Mouse (Mus musculus): ENCODE results near the gene Leprot. TPM values are rescaled to one million over a fixed set of nuclear protein-coding genes. Genes with fewer than 3 reads are reported as not detected.

Leprot gene
- 98.1 and 98.2 TPM in 2 replicates for polyA plus RNA-seq (2014; fragmentation: Nextera tagmentation; extraction: Ambion mirVana)

GRCm38 (mm10) chr4:101647196-101647905, at the start of gene Leprot:
Gene Leprot (plus strand): TSS chr4:101647718.
- H3K27ac ChIP-seq (replicated peaks; ENCODE audit: low read depth, low read length) = peak within 1 kb of the TSS; percentile 96
- ATAC-seq (ENCODE audit: low read depth) (peak; percentile 99), DNase-seq (ENCODE audit: low spot score) (peak; percentile 99)
- peak within 1 kb of the TSS; percentile 66 for H3K4me2 ChIP-seq (ENCODE audit: low read depth, low read length)
- peaks cover 14% of the 10 kb centered on the region for H3K4me1 ChIP-seq (ENCODE audit: control insufficient read depth, insufficient read depth, low read length)
- no peaks in the 10 kb centered on the region for H3K27me3 ChIP-seq (replicated peaks; ENCODE audit: control insufficient read depth, insufficient read depth, low read length)
- peak within 1 kb of the TSS; percentile 72 for H3K4me3 ChIP-seq (ENCODE audit: low read depth, low read length)
- H3K9ac ChIP-seq (ENCODE audit: low read depth, low read length) = peak within 1 kb of the TSS; percentile 95
- WGBS = 0% methylated on average over 23 of the region's 39 CpGs
- no peaks in the 10 kb centered on the region for H3K36me3 ChIP-seq (ENCODE audit: control insufficient read depth, insufficient read depth, low read length)
- H3K9me3 ChIP-seq (ENCODE audit: control insufficient read depth, low read length) = no peaks in the 10 kb centered on the region

DNA sequence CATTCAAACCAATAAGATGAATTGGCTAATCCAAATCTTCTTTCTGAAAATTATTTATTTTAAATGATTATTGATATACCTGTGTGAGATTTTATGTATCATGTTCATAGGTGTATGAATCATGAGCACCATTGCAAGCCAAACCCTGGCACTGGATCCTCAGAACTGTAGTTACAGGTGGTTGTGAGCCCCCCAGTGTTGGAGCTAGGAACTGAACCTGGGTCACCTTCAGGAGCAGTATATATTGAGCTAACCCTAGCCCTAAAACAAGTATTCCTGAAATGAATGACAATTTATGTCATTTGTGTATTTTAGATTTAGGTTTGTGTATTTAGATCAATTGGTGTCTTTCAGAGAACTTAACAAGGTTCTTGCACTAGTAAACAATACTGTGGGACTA, 45.8 kb upstream of the Leprot start:
- H3K9me3 ChIP-seq (ENCODE audit: control insufficient read depth, low read length) = no peaks in the 10 kb centered on the region
- no peaks in the 10 kb centered on the region for H3K27me3 ChIP-seq (replicated peaks; ENCODE audit: control insufficient read depth, insufficient read depth, low read length)
- DNase-seq (ENCODE audit: low spot score) (peak; percentile 37), ATAC-seq (ENCODE audit: low read depth) (no peak)
- H3K36me3 ChIP-seq (ENCODE audit: control insufficient read depth, insufficient read depth, low read length) = no peaks in the 10 kb centered on the region
- no peak overlapping the region for H3K9ac ChIP-seq (ENCODE audit: low read depth, low read length)
- no peak overlapping the region for H3K4me2 ChIP-seq (ENCODE audit: low read depth, low read length)
- H3K27ac ChIP-seq (replicated peaks; ENCODE audit: low read depth, low read length) = no peak overlapping the region
- no peak overlapping the region for H3K4me3 ChIP-seq (ENCODE audit: low read depth, low read length)
- no peaks in the 10 kb centered on the region for H3K4me1 ChIP-seq (ENCODE audit: control insufficient read depth, insufficient read depth, low read length)

DNA sequence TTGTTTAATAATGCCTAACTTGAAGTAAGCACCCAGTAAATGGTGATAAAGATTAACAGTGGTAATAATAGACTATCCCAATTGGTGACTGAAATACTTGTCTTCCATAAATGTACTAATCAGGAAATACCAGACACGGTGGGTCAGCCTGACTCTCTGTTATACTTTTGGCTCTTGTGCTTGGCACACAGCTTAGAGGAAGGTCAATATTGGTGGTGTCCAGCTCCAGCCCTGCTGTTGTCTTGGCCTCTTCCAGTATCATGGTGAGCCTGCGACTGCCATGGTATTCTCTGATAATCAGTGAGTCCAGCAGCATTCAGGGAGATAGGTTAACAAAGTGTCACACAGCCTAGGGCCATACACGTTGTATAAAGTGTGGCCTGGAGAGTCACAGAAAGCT, 43.9 kb upstream of the Leprot start:
- DNase-seq (ENCODE audit: low spot score) = no peak

GRCm38 (mm10) chr4:101616520-101616919, 31.0 kb upstream of the Leprot start:
- WGBS = 74% methylated on average over 5 of the region's 5 CpGs
- DNase-seq (ENCODE audit: low spot score) (no peak), ATAC-seq (ENCODE audit: low read depth) (no peak)

More for the DNA sequence above, 43.9 kb upstream of the Leprot start:
- Histone ChIP-seq H3K27ac (replicated peaks; ENCODE audit: low read depth, low read length) (no peak overlapping the region), H3K4me2 (ENCODE audit: low read depth, low read length) (no peak overlapping the region), H3K4me3 (ENCODE audit: low read depth, low read length) (no peak overlapping the region), H3K9me3 (ENCODE audit: control insufficient read depth, low read length) (no peaks in the 10 kb centered on the region), H3K36me3 (ENCODE audit: control insufficient read depth, insufficient read depth, low read length) (no peaks in the 10 kb centered on the region), H3K4me1 (ENCODE audit: control insufficient read depth, insufficient read depth, low read length) (0 out of 2 replicates have a peak, but pooled peaks cover 6% of the 10 kb centered on the region), H3K27me3 (replicated peaks; ENCODE audit: control insufficient read depth, insufficient read depth, low read length) (no peaks in the 10 kb centered on the region), H3K9ac (ENCODE audit: low read depth, low read length) (no peak overlapping the region)
- 75% methylated on average over 3 of the region's 3 CpGs for whole genome bisulfite sequencing
- no peak for ATAC-seq (ENCODE audit: low read depth)

DNA sequence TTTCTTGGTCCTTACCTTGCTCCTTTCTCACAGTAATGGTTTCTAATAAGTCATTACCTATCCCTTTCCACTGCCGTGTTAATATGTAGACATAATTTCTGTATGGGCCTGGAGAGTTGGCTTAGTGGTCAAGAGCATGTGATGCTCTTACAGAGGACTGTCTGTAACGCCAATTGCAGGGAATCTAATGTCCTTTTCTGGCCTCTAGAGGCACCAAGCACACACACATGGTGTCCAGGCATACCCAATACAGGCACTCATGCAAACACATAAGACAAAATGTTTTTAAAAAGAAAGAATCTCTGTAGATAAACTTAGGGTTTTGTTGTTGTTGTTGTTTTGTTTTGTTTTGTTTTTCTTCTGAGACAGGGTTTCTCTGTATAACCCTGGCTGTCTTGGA, 29.8 kb upstream of the Leprot start:
- Histone ChIP-seq H3K36me3 (ENCODE audit: control insufficient read depth, insufficient read depth, low read length) (no peaks in the 10 kb centered on the region), H3K4me3 (ENCODE audit: low read depth, low read length) (no peak overlapping the region), H3K27me3 (replicated peaks; ENCODE audit: control insufficient read depth, insufficient read depth, low read length) (no peaks in the 10 kb centered on the region), H3K4me1 (ENCODE audit: control insufficient read depth, insufficient read depth, low read length) (no peaks in the 10 kb centered on the region), H3K4me2 (ENCODE audit: low read depth, low read length) (no peak overlapping the region), H3K9ac (ENCODE audit: low read depth, low read length) (no peak overlapping the region), H3K27ac (replicated peaks; ENCODE audit: low read depth, low read length) (no peak overlapping the region), H3K9me3 (ENCODE audit: control insufficient read depth, low read length) (no peaks in the 10 kb centered on the region)
- ATAC-seq (ENCODE audit: low read depth) = no peak
- no peak for DNase-seq (ENCODE audit: low spot score)
- WGBS = 65% methylated on average over 2 of the region's 2 CpGs

More at GRCm38 (mm10) chr4:101616520-101616919, 31.0 kb upstream of the Leprot start:
- Histone ChIP-seq H3K4me2 (ENCODE audit: low read depth, low read length) (no peak overlapping the region), H3K9me3 (ENCODE audit: control insufficient read depth, low read length) (no peaks in the 10 kb centered on the region), H3K9ac (ENCODE audit: low read depth, low read length) (no peak overlapping the region), H3K27me3 (replicated peaks; ENCODE audit: control insufficient read depth, insufficient read depth, low read length) (no peaks in the 10 kb centered on the region), H3K27ac (replicated peaks; ENCODE audit: low read depth, low read length) (no peak overlapping the region), H3K36me3 (ENCODE audit: control insufficient read depth, insufficient read depth, low read length) (no peaks in the 10 kb centered on the region), H3K4me3 (ENCODE audit: low read depth, low read length) (no peak overlapping the region), H3K4me1 (ENCODE audit: control insufficient read depth, insufficient read depth, low read length) (no peaks in the 10 kb centered on the region)

DNA sequence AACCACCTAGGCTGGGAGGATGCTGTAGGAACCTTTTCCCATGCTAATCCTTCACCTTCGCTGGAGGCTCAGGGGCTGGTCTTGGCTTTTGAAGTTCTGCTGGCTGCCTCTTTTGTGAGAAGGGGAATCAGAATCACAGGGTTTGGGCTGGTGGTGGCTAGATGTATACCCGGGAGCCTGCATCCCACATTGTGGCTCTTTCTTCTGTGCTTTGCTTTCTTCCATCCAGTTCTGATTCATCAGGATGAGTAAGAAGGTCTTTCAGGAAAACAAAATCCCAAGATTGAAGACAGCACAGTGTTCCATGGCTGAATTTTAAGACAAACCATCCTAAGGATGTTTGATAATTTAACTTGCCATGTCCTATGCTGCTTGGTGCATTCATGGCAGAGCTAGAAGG, 27.3 kb upstream of the Leprot start:
- H3K9me3 ChIP-seq (ENCODE audit: control insufficient read depth, low read length) = no peaks in the 10 kb centered on the region
- DNase-seq (ENCODE audit: low spot score) (no peak), ATAC-seq (ENCODE audit: low read depth) (no peak)
- H3K4me3 ChIP-seq (ENCODE audit: low read depth, low read length) = no peak overlapping the region
- WGBS = 71% methylated on average over 2 of the region's 2 CpGs
- H3K4me2 ChIP-seq (ENCODE audit: low read depth, low read length) = no peak overlapping the region
- H3K27ac ChIP-seq (replicated peaks; ENCODE audit: low read depth, low read length) = no peak overlapping the region
- no peaks in the 10 kb centered on the region for H3K4me1 ChIP-seq (ENCODE audit: control insufficient read depth, insufficient read depth, low read length)
- H3K9ac ChIP-seq (ENCODE audit: low read depth, low read length) = no peak overlapping the region
- H3K27me3 ChIP-seq (replicated peaks; ENCODE audit: control insufficient read depth, insufficient read depth, low read length) = no peaks in the 10 kb centered on the region
- no peaks in the 10 kb centered on the region for H3K36me3 ChIP-seq (ENCODE audit: control insufficient read depth, insufficient read depth, low read length)

- H3K4me3 ChIP-seq (ENCODE audit: low read depth, low read length) = no peak overlapping the region
- no peak for ATAC-seq (ENCODE audit: low read depth)
- DNase-seq (ENCODE audit: low spot score) = no peak
- H3K27me3 ChIP-seq (replicated peaks; ENCODE audit: control insufficient read depth, insufficient read depth, low read length) = no peaks in the 10 kb centered on the region
- no peak overlapping the region for H3K27ac ChIP-seq (replicated peaks; ENCODE audit: low read depth, low read length)
- no peak overlapping the region for H3K4me2 ChIP-seq (ENCODE audit: low read depth, low read length)
- H3K4me1 ChIP-seq (ENCODE audit: control insufficient read depth, insufficient read depth, low read length) = no peaks in the 10 kb centered on the region
- no peaks in the 10 kb centered on the region for H3K9me3 ChIP-seq (ENCODE audit: control insufficient read depth, low read length)
- no peaks in the 10 kb centered on the region for H3K36me3 ChIP-seq (ENCODE audit: control insufficient read depth, insufficient read depth, low read length)
- no peak overlapping the region for H3K9ac ChIP-seq (ENCODE audit: low read depth, low read length)
- 84% methylated on average over 5 of the region's 5 CpGs for WGBS
Observed at GRCm38 (mm10) chr4:101621241-101621640, 26.3 kb upstream of the Leprot start.

GRCm38 (mm10) chr4:101625278-101625677, 22.2 kb upstream of the Leprot start:
- Histone ChIP-seq H3K4me2 (ENCODE audit: low read depth, low read length) (no peak overlapping the region), H3K9ac (ENCODE audit: low read depth, low read length) (no peak overlapping the region), H3K27ac (replicated peaks; ENCODE audit: low read depth, low read length) (no peak overlapping the region), H3K4me1 (ENCODE audit: control insufficient read depth, insufficient read depth, low read length) (no peaks in the 10 kb centered on the region), H3K36me3 (ENCODE audit: control insufficient read depth, insufficient read depth, low read length) (no peaks in the 10 kb centered on the region), H3K9me3 (ENCODE audit: control insufficient read depth, low read length) (no peaks in the 10 kb centered on the region), H3K27me3 (replicated peaks; ENCODE audit: control insufficient read depth, insufficient read depth, low read length) (no peaks in the 10 kb centered on the region), H3K4me3 (ENCODE audit: low read depth, low read length) (no peak overlapping the region)
- ATAC-seq (ENCODE audit: low read depth) = no peak
- no peak for DNase-seq (ENCODE audit: low spot score)
- WGBS = 89% methylated on average over 5 of the region's 5 CpGs

DNA sequence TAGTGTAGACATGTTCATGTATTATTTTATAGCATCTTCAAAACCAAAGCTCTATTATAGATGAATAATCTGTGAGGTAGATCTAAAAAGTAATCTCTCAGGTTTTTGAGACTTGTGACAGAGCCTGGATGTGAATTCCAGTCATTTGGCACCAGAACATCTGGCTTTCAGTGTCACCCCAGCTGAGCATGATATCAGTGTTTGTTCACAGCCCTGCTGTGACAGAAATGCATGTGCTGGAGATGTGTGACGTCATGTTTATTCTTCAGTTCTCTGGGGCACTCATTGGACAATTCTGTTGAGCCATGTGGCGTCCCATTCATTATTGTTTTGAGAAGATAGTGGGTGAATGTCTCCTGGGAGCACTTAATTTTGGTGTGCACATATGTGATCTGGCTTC, 11.9 kb upstream of the Leprot start:
- no peak for DNase-seq (ENCODE audit: low spot score)
- ATAC-seq (ENCODE audit: low read depth) = no peak
- Histone ChIP-seq H3K9ac (ENCODE audit: low read depth, low read length) (no peak overlapping the region), H3K27me3 (replicated peaks; ENCODE audit: control insufficient read depth, insufficient read depth, low read length) (no peaks in the 10 kb centered on the region), H3K9me3 (ENCODE audit: control insufficient read depth, low read length) (no peaks in the 10 kb centered on the region), H3K4me2 (ENCODE audit: low read depth, low read length) (no peak overlapping the region), H3K27ac (replicated peaks; ENCODE audit: low read depth, low read length) (no peak overlapping the region), H3K4me1 (ENCODE audit: control insufficient read depth, insufficient read depth, low read length) (no peaks in the 10 kb centered on the region), H3K4me3 (ENCODE audit: low read depth, low read length) (no peak overlapping the region), H3K36me3 (ENCODE audit: control insufficient read depth, insufficient read depth, low read length) (no peaks in the 10 kb centered on the region)
- WGBS = 55% methylated on average over 2 of the region's 2 CpGs
